Mouse (Mus musculus) T-helper 2 cell (primary cell): ENCODE measurements around the gene Ralgapa2.
"Not testable (repeated sequence)": the region's sequence is repeated elsewhere in the genome, so short reads cannot be mapped to it uniquely, and the experiment has no call there.

Experiments used
- in situ Hi-C: fragments of 300-600 bp; cut with MboI, MseI; formaldehyde crosslinking; loops from one replicate; pipeline ENCODE4 v1.15.1; 2025; ENCODE audit warnings: high pct_unique_total_duplicates

Ralgapa2 gene

GRCm38 (mm10) chr2:146500067-146500466 is 12.1 kb downstream of the Ralgapa2 start:
- in situ Hi-C loops = loop anchor here (25.0 kb wide), 1 partner anchor 563 kb away; the partner anchor contains the start of genes Cfap61 and Crnkl1

GRCm38 (mm10) chr2:146499111-146499510 is 13.0 kb downstream of the Ralgapa2 start:
- in situ Hi-C loops = no loop called here

GRCm38 (mm10) chr2:146498298-146498697 is 13.8 kb downstream of the Ralgapa2 start:
- in situ Hi-C loops = no loop called here

- in situ Hi-C loops = no loop called here
Measured at GRCm38 (mm10) chr2:146496995-146497394, 15.1 kb downstream of the Ralgapa2 start.

GRCm38 (mm10) chr2:146495781-146496180 is 16.4 kb downstream of the Ralgapa2 start:
- in situ Hi-C loops = no loop called here

GRCm38 (mm10) chr2:146493354-146493946 is 18.7 kb downstream of the Ralgapa2 start:
- in situ Hi-C loops = no loop called here

- in situ Hi-C loops = no loop called here
Measured at GRCm38 (mm10) chr2:146491830-146492610, 20.1 kb downstream of the Ralgapa2 start.

- in situ Hi-C loops = no loop called here
Measured at GRCm38 (mm10) chr2:146490926-146491325, 21.2 kb downstream of the Ralgapa2 start.

- in situ Hi-C loops = no loop called here
Measured at GRCm38 (mm10) chr2:146488291-146488690, 23.9 kb downstream of the Ralgapa2 start.

GRCm38 (mm10) chr2:146482859-146483258 is 29.3 kb downstream of the Ralgapa2 start:
- in situ Hi-C loops = no loop called here

GRCm38 (mm10) chr2:146477491-146477890 is 34.7 kb downstream of the Ralgapa2 start:
- in situ Hi-C loops = no loop called here

- in situ Hi-C loops = no loop called here
Measured at GRCm38 (mm10) chr2:146476428-146476972, 35.6 kb downstream of the Ralgapa2 start.

GRCm38 (mm10) chr2:146476001-146476400 is 36.1 kb downstream of the Ralgapa2 start:
- in situ Hi-C loops = no loop called here

- in situ Hi-C loops = no loop called here
Measured at GRCm38 (mm10) chr2:146470947-146471346, 41.2 kb downstream of the Ralgapa2 start.

- in situ Hi-C loops = no loop called here
Measured at GRCm38 (mm10) chr2:146469707-146470420, 42.3 kb downstream of the Ralgapa2 start.

GRCm38 (mm10) chr2:146468898-146469297 is 43.2 kb downstream of the Ralgapa2 start:
- in situ Hi-C loops = no loop called here

- in situ Hi-C loops = no loop called here
Measured at GRCm38 (mm10) chr2:146468016-146468415, 44.1 kb downstream of the Ralgapa2 start.

GRCm38 (mm10) chr2:146466811-146467210 is 45.3 kb downstream of the Ralgapa2 start:
- in situ Hi-C loops = not testable (repeated sequence)

- in situ Hi-C loops = no loop called here
Measured at GRCm38 (mm10) chr2:146457494-146457893, 54.6 kb downstream of the Ralgapa2 start.

- in situ Hi-C loops = no loop called here
Measured at GRCm38 (mm10) chr2:146456612-146457011, 55.5 kb downstream of the Ralgapa2 start.

GRCm38 (mm10) chr2:146456062-146456461 is 56.1 kb downstream of the Ralgapa2 start:
- in situ Hi-C loops = no loop called here

- in situ Hi-C loops = no loop called here
Measured at GRCm38 (mm10) chr2:146444009-146444408, 68.1 kb downstream of the Ralgapa2 start.
